Mouse (Mus musculus) megakaryocyte, embryonic 14.5 days (primary cell): Measurements from ENCODE around the gene Map1s.

ENCODE experiments used
- FLI1 ChIP-seq: IDR thresholded peaks from 2 replicates; pipeline ENCODE4 v1.6.1; 2012; ENCODE audit warnings: low read length, inconsistent platforms, mixed read lengths
- GATA1 ChIP-seq: IDR thresholded peaks from 3 replicates; pipeline ENCODE4 v1.6.1; 2012; ENCODE audit warnings: mixed read lengths, low read length, inconsistent platforms, borderline replicate concordance

- no peak for TF ChIP-seq GATA1
- TF ChIP-seq FLI1 = no peak
Measured at GRCm38 (mm10) chr8:70937200-70937599, 31.5 kb downstream of the Map1s start.
